Mouse (Mus musculus) adrenal gland, postnatal 14 days (tissue): ENCODE measurements around the gene Ptpn14. TPM values are rescaled to one million over a fixed set of nuclear protein-coding genes. Genes with fewer than 3 reads are reported as not detected.

Source experiments
- DNase-seq: peaks from one replicate; pipeline ENCODE4 v3.0.0; 2021; ENCODE audit warnings: mixed read lengths
- total RNA-seq: library from RNA; stranded (reverse); gene quantifications from 2 replicates; pipeline ENCODE4 v1.2.3, GENCODE M21; 2021

The Ptpn14 gene
- total RNA-seq, 1 experiment from 2014 or later: 24.6 TPM

GRCm38 (mm10) chr1:189808453-189808852, 80.4 kb downstream of the Ptpn14 start:
- no peak for DNase-seq

- DNase-seq: no peak
Observed at GRCm38 (mm10) chr1:189811778-189812177, 83.7 kb downstream of the Ptpn14 start.

GRCm38 (mm10) chr1:189814385-189814784, 86.3 kb downstream of the Ptpn14 start:
- DNase-seq: no peak

- DNase-seq: no peak
Observed at GRCm38 (mm10) chr1:189817089-189817488, 89.0 kb downstream of the Ptpn14 start.

- DNase-seq: no peak
Observed at GRCm38 (mm10) chr1:189817810-189818209, 89.7 kb downstream of the Ptpn14 start.

GRCm38 (mm10) chr1:189820111-189820510, 92.0 kb downstream of the Ptpn14 start:
- no peak for DNase-seq

GRCm38 (mm10) chr1:189824436-189824835, 96.4 kb downstream of the Ptpn14 start:
- no peak for DNase-seq

GRCm38 (mm10) chr1:189830391-189830790, 102.3 kb downstream of the Ptpn14 start:
- no peak for DNase-seq

GRCm38 (mm10) chr1:189830797-189831232, 102.7 kb downstream of the Ptpn14 start:
- DNase-seq: peak; percentile 31

- peak; percentile 24 for DNase-seq
Observed at GRCm38 (mm10) chr1:189833351-189833750, 105.3 kb downstream of the Ptpn14 start.

GRCm38 (mm10) chr1:189834166-189834565, 106.1 kb downstream of the Ptpn14 start:
- no peak for DNase-seq

- no peak for DNase-seq
Observed at GRCm38 (mm10) chr1:189846319-189846718, 118.3 kb downstream of the Ptpn14 start.

GRCm38 (mm10) chr1:189849550-189849949, 121.5 kb downstream of the Ptpn14 start:
- DNase-seq: no peak

- no peak for DNase-seq
Observed at GRCm38 (mm10) chr1:189852051-189852450, 124.0 kb downstream of the Ptpn14 start.

GRCm38 (mm10) chr1:189852456-189852855, 124.4 kb downstream of the Ptpn14 start:
- DNase-seq: no peak

- no peak for DNase-seq
Observed at GRCm38 (mm10) chr1:189854646-189855045, 126.6 kb downstream of the Ptpn14 start.

GRCm38 (mm10) chr1:189855739-189856138, 127.7 kb downstream of the Ptpn14 start:
- no peak for DNase-seq

- no peak for DNase-seq
Observed at GRCm38 (mm10) chr1:189858377-189858776, 130.3 kb downstream of the Ptpn14 start.

- DNase-seq: peak; percentile 21
Observed at GRCm38 (mm10) chr1:189860112-189860941, 132.3 kb downstream of the Ptpn14 start.

- DNase-seq: no peak
Observed at GRCm38 (mm10) chr1:189860942-189861315, 132.9 kb downstream of the Ptpn14 start.

- no peak for DNase-seq
Observed at GRCm38 (mm10) chr1:189863727-189864126, 135.7 kb downstream of the Ptpn14 start.

GRCm38 (mm10) chr1:189864301-189864700, 136.2 kb downstream of the Ptpn14 start:
- no peak for DNase-seq

GRCm38 (mm10) chr1:189864846-189865560, 136.9 kb downstream of the Ptpn14 start:
- no peak for DNase-seq
